Mouse (Mus musculus): ENCODE results near the gene Pafah1b2.
A peak's percentile ranks its signal among the peaks of the same experiment; 100 is the strongest.

The Pafah1b2 gene

DNA sequence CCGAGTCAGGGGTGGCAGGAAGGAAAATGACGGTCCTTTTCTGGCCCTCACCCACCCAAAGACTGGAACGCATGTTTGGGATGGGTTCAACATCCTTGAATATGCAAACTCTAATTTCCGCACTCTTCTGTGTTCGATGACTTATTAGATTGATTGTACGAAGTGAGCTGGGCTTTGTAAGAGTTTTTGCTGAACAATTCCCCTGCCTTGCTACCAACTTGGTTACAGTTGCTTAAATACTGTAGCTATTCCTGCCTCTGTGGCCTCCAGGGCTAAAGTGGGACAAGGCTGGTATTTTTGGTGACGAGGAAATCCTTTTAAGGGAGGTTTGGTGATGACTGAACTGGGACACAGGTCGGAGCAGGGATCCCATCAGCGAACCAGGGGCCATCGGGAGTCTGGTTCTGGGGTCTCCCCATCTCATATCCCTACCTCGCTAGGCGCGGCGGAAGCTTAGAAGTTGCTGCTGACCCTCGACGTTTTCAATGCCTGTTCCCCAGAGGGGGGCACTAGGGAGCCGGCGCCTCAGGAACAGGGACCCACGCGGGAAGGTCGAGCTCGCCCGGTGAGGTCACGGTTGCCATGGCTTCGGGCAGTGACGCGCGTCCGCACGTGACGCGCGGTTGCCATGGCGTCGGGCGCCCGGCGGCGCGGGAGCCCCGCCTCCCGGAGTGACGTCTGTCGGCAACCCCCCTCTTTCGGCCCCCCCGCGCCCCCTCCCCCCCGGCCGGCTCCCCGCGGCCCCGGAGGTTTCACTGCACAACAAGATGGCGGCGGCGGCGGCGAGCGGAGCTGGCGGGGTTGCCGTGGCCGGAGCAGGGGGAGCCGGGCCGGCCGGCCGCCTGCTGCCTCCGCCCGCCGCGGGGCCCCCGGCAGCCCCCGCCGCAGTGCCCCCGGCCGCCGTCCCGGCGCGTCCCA lies at the start of gene Pafah1b2, which contains the start of gene Sik3:
TSS of gene Pafah1b2 (minus strand) at position 600 of the 918 bp plus-strand sequence.
TSS of gene Sik3 (plus strand) at position 730 of the 918 bp plus-strand sequence.
- DNase-seq, result peak; percentile 91 to 94

- no peak for DNase-seq
Observed at GRCm38 (mm10) chr9:46061696-46062425, 49.4 kb upstream of the Pafah1b2 start.

- no peak for DNase-seq
Observed at GRCm38 (mm10) chr9:46060249-46060648, 47.8 kb upstream of the Pafah1b2 start.

DNA sequence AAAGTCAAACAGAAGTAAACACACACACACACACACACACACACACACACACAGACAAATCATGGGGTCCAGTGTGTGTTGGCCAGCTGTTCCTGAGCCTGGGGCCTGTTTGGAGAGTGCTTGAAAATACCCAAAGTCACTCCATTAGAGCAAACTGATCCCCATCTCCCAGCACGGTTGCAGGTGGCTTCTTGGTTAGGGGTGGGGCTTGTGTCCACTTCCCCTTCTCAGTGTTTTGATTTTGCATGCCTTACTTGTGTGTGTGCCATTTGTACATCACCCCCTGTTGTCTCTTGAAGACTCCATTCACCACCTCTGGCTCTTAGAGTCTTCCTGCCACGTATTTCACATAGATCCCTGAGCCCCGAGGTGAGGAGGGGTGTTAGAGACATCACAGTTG lies 45.6 kb upstream of the Pafah1b2 start:
- no peak for DNase-seq

DNA sequence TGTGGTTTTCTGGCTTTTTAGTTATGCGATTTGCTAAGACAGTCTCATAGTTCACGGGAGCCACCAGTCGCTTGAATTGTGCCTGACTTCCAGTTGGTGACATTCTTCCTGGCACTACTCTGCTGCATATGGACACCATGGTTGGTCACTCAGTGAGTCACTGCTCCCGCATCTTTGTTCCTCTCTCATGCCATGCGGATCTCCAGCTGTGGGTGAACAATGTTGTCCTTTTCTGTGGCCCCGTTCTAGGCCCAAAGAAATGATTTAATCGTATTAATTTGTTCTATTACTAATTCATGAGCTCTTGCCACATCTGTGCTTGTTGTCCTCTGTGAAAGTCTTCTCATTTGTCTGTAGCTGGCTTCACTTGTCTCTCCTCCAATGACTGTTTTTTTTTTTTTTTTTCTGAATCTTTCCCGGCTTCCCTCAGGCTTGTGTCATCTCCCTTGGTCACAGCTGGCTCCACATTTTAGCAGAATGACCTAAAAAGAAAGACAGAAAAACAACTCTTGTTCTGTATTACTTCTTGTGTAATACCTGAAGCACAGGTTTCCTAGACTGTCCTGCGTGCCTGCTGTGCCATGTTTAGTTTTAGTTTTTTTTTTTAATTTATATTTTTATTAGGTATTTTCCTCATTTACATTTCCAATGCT lies 40.6 kb upstream of the Pafah1b2 start:
- no peak for DNase-seq

GRCm38 (mm10) chr9:46050203-46050602 lies 37.7 kb upstream of the Pafah1b2 start:
- DNase-seq, result no peak

DNA sequence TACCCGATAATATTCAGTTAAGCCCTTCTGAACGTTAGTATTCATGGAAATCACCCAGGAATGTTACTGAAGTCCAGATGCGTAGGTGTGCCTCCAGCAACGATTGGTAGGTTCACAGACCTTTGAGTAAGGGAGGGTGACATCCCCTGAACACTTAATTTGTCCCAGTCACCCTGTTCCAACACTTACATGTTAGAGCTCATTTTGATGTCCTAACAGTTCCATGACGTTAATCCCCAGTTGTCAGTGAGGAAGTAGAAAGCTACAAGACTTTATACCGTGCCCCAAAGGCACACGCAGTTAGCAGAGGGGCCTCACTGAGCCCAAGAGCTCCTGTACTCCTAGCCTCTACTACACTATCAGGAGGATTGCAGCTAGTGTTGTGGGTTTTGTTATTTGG lies 37.0 kb upstream of the Pafah1b2 start:
- DNase-seq, result no peak

- DNase-seq, result no peak
Observed at GRCm38 (mm10) chr9:46046724-46047517, 34.4 kb upstream of the Pafah1b2 start.

GRCm38 (mm10) chr9:46043626-46044025 lies 31.1 kb upstream of the Pafah1b2 start:
- no peak for DNase-seq

DNA sequence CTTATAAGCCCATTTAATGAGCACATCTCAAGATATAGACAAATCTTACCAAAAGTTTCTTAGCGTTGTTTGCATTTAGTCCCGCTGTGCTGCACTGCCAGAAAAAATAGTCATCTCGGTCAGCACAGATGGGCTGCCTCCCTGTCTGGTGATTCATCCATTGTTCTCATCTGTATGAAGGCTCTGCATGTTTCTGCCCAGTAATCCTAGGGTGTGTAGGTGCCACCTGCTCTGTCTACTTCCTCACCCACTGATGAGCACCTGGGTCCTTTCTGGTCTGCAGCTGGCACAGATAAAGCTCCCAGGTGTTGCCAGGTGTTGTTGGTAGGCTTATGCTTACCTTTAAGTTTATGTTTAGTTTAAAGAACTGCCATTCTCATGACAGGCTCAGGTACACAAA lies 29.9 kb upstream of the Pafah1b2 start:
- no peak for DNase-seq

GRCm38 (mm10) chr9:46041186-46041585 lies 28.7 kb upstream of the Pafah1b2 start:
- no peak for DNase-seq

DNA sequence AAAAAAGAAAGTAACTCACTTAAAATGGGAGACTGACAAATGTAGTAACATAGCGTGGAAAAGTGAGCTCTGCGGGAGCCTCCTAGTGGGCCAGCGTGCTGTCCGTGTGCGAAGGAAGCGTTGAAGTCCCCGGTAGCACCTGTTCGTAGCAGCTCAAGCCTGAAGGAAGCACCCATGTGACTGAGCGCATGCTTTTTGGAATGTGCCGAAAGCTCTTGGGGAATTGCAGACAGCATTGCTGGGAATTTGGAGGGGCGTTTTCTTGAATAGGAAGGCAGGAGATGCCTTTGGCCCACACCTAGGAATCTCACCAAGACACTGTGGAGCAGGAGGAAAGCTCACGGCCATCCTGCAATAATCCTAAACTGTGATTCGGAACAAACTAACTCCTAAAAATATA lies 26.3 kb upstream of the Pafah1b2 start:
- DNase-seq, result no peak

DNA sequence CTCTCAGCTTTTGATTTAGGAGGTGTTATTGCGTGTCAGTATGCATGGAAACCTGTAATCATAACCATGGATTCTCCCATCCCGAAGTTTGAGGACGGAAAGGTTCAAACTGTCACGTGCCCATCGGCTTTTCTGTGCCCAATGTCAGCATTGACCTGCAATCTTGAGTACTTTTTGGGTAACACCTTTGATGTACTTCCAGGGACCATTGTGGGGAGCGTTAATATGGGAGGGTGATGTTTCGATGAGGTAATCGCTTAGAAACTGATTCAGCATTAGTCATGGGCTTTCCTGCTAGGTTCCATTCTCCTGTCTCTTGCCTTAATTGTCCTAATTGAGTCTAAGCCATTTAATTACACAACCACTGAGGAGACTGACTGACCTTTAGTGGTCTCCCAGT lies 24.4 kb upstream of the Pafah1b2 start:
- DNase-seq, result no peak

DNA sequence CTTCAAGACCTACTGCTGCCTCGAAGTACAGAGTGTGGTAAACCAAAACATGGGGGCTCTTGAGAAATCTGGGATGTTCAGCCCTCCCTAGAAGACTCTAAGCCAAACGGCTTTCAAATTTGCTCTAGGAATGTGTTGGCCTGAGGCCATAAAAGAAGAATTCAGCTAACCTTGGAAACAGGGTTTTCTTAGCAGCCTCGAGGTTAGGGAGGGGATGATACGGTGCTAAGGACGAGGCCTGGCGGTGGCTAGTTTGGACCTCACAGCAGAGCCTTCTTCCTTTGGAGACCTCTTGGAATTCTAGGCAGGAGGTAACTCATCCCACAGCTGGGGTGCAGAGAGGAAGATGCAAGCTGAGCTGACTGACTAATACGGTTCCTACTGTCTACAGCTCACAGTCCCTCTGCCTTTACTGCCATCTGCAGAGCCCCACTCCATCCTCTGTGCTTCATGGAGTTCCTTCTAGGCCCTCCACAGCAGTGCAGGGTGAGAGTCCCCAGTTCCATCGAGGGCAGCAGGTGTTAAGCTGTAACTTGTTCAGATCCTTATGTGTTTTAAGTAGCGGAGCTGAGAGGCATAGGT lies 22.9 kb upstream of the Pafah1b2 start:
- DNase-seq, result no peak

GRCm38 (mm10) chr9:46033862-46034261 lies 21.4 kb upstream of the Pafah1b2 start:
- DNase-seq, result no peak

DNA sequence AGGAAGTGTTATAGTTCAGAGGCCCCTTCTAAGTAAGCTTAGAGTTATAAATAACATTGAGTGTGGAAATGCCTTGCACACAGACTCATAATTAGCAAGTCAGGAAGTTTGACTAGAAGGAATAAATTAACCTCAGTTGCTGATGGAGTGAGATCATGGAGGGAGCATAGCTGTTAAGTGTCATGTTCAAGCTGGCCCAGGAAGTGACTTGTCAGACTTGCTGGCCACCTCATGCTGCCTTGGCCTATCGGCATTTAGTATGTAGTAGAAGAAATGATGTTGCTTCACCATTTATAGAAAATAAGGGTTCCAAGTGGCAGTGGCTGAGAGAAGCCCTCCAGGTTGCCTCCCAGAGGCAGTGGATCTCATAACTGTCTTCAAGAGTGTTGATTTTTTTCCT lies 20.6 kb upstream of the Pafah1b2 start:
- DNase-seq, result no peak

DNA sequence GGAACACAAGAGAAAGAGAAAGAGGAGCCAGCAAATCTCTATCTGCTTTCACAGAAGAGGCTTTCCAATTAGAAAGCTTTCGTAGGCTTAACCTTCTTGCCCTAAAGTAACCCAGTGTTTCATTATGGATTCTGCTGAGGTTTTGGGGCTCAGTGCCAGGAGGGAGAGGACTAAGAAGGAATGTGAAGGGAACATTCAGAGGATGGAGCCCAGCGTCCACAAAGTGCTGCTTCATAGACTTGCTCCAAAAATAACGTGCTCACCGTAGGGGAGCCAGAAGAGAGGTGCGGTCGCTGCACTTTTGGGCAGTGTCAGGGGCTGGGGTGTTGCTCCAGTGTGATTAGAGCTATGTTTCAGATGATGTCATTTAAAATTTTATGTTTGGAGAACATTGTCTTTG lies 19.7 kb upstream of the Pafah1b2 start:
- DNase-seq, result no peak

- no peak for DNase-seq
Observed at GRCm38 (mm10) chr9:46030968-46031367, 18.5 kb upstream of the Pafah1b2 start.

DNA sequence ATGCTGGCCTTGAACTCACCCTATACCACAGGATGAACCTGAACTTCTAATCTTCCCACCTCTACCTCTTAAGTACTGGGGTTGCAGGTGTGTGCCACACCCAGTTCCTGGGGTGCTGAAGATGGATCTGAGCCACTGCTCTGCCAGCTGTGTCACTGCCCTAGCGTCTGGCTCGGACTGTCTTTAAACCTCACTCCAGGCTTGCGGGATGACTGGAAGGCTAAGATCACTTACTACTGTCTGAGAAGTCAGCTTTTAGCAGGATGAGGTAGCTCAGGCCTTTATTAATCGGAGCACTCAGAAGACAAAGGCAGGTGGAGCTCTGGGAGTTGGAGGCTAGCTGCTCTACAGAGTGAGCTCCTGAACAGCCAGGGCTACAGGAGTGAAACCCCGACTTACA lies 17.7 kb upstream of the Pafah1b2 start:
- DNase-seq, result no peak

DNA sequence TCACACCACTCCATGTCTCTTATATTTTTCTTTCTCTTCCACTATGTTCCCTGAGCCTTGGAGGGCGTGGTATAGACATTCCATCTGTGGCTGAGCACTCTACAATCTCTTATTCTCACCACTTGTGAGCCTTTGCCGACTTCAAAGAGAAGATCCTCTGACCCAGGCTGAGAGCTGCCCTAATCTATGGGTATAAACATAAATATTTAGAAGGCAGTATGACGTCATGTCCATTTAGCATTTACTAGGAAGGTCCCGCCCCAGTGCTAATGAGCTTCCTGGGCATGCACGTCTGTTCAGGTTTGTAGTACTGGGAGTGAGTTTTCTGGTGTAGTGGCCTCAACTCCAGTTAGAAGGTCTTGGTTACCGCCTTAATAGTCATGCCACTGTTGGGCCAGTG lies 17.0 kb upstream of the Pafah1b2 start:
- no peak for DNase-seq

- no peak for DNase-seq
Observed at GRCm38 (mm10) chr9:46027994-46028393, 15.5 kb upstream of the Pafah1b2 start.

Data from spleen, adult 18-20 months (tissue).